Mouse (Mus musculus) erythroblast, embryonic 14.5 days (primary cell): ENCODE data around the gene Glipr1l3.

Experiments used
- GATA1 ChIP-seq: IDR thresholded peaks from 2 replicates; pipeline ENCODE4 v1.6.1; 2012; ENCODE audit warnings: low read length, inconsistent platforms, mixed read lengths
- TAL1 ChIP-seq: IDR thresholded peaks from 3 replicates; pipeline ENCODE4 v1.6.1; 2012; ENCODE audit warnings: low read length, inconsistent platforms, mixed read lengths

DNA sequence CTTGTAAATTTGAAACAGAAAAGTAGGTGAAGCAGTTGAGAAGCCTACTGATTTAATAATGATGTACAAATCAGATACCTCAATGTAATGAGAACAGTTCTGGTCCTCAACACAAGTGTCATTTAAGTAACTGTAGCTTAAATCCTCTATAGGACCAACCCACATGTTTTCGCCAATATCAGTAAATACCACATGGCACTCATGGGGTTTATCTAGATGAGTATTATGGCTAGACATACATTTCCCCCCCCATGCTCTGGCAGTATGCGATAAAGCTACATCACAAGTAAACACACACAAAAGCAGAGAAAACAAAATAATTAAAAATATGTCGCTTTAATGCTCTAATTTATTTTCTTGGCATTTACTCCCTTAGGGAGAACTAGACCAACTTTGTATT is 27.9 kb downstream of the Glipr1l3 start:
- TF ChIP-seq TAL1, result no peak
- TF ChIP-seq GATA1, result no peak
